Mouse (Mus musculus): ENCODE measurements around the gene BC005624. TPM values are rescaled to one million over a fixed set of nuclear protein-coding genes. Genes with fewer than 3 reads are reported as not detected.
"Not testable (repeated sequence)": the region's sequence is repeated elsewhere in the genome, so short reads cannot be mapped to it uniquely, and the experiment has no call there.

The BC005624 gene
- polyA plus RNA-seq, 1 experiment = 72.0 TPM

- TF ChIP-seq CTCF (IDR thresholded peaks at IDR 0.05; ENCODE audit: borderline replicate concordance, extremely low read depth, insufficient read depth, insufficient read length) = no peak
- TF ChIP-seq POLR2A (IDR thresholded peaks at IDR 0.05; ENCODE audit: borderline replicate concordance, extremely low read depth, insufficient read depth, insufficient read length, poor library complexity, severe bottlenecking) = no peak
- no peak for DNase-seq (ENCODE audit: low read depth)
Measured at GRCm38 (mm10) chr2:30941586-30941985, 40.4 kb downstream of the BC005624 start.

GRCm38 (mm10) chr2:30938574-30938991 lies 43.4 kb downstream of the BC005624 start:
- TF ChIP-seq POLR2A (IDR thresholded peaks at IDR 0.05; ENCODE audit: borderline replicate concordance, extremely low read depth, insufficient read depth, insufficient read length, poor library complexity, severe bottlenecking) (no peak), CTCF (IDR thresholded peaks at IDR 0.05; ENCODE audit: borderline replicate concordance, extremely low read depth, insufficient read depth, insufficient read length) (no peak)
- no peak for DNase-seq (ENCODE audit: low read depth)

GRCm38 (mm10) chr2:30937731-30938130 lies 44.3 kb downstream of the BC005624 start:
- TF ChIP-seq POLR2A (IDR thresholded peaks at IDR 0.05; ENCODE audit: borderline replicate concordance, extremely low read depth, insufficient read depth, insufficient read length, poor library complexity, severe bottlenecking) (no peak), CTCF (IDR thresholded peaks at IDR 0.05; ENCODE audit: borderline replicate concordance, extremely low read depth, insufficient read depth, insufficient read length) (no peak)
- no peak for DNase-seq (ENCODE audit: low read depth)

GRCm38 (mm10) chr2:30936808-30937207 lies 45.2 kb downstream of the BC005624 start:
- DNase-seq (ENCODE audit: low read depth) = no peak
- no peak for TF ChIP-seq CTCF (IDR thresholded peaks at IDR 0.05; ENCODE audit: borderline replicate concordance, extremely low read depth, insufficient read depth, insufficient read length)
- TF ChIP-seq POLR2A (IDR thresholded peaks at IDR 0.05; ENCODE audit: borderline replicate concordance, extremely low read depth, insufficient read depth, insufficient read length, poor library complexity, severe bottlenecking) = no peak

- TF ChIP-seq CTCF (IDR thresholded peaks at IDR 0.05; ENCODE audit: borderline replicate concordance, extremely low read depth, insufficient read depth, insufficient read length) (peak; percentile 81), POLR2A (IDR thresholded peaks at IDR 0.05; ENCODE audit: borderline replicate concordance, extremely low read depth, insufficient read depth, insufficient read length, poor library complexity, severe bottlenecking) (no peak)
Measured at GRCm38 (mm10) chr2:30933917-30934450, 48.0 kb downstream of the BC005624 start.

GRCm38 (mm10) chr2:30933032-30933431 lies 49.0 kb downstream of the BC005624 start:
- DNase-seq (ENCODE audit: low read depth) = no peak
- no peak for TF ChIP-seq POLR2A (IDR thresholded peaks at IDR 0.05; ENCODE audit: borderline replicate concordance, extremely low read depth, insufficient read depth, insufficient read length, poor library complexity, severe bottlenecking)
- no peak for TF ChIP-seq CTCF (IDR thresholded peaks at IDR 0.05; ENCODE audit: borderline replicate concordance, extremely low read depth, insufficient read depth, insufficient read length)

More at GRCm38 (mm10) chr2:30933917-30934450, 48.0 kb downstream of the BC005624 start:
- peak; percentile 82 for DNase-seq (ENCODE audit: low read depth)

GRCm38 (mm10) chr2:30931922-30932321 lies 50.1 kb downstream of the BC005624 start:
- no peak for DNase-seq (ENCODE audit: low read depth)
- no peak for TF ChIP-seq CTCF (IDR thresholded peaks at IDR 0.05; ENCODE audit: borderline replicate concordance, extremely low read depth, insufficient read depth, insufficient read length)
- no peak for TF ChIP-seq POLR2A (IDR thresholded peaks at IDR 0.05; ENCODE audit: borderline replicate concordance, extremely low read depth, insufficient read depth, insufficient read length, poor library complexity, severe bottlenecking)

GRCm38 (mm10) chr2:30930846-30931245 lies 51.2 kb downstream of the BC005624 start:
- DNase-seq (ENCODE audit: low read depth) = not testable (repeated sequence)

- no peak for TF ChIP-seq POLR2A (IDR thresholded peaks at IDR 0.05; ENCODE audit: borderline replicate concordance, extremely low read depth, insufficient read depth, insufficient read length, poor library complexity, severe bottlenecking)
- peak; percentile 86 for TF ChIP-seq CTCF (IDR thresholded peaks at IDR 0.05; ENCODE audit: borderline replicate concordance, extremely low read depth, insufficient read depth, insufficient read length)
- peak; percentile 90 for DNase-seq (ENCODE audit: low read depth)
Measured at GRCm38 (mm10) chr2:30929483-30930045, 52.4 kb downstream of the BC005624 start, which contains the start of gene Ptges. Gene Ptges (minus strand): TSS chr2:30929863.

- no peak for DNase-seq (ENCODE audit: low read depth)
- no peak for TF ChIP-seq POLR2A (IDR thresholded peaks at IDR 0.05; ENCODE audit: borderline replicate concordance, extremely low read depth, insufficient read depth, insufficient read length, poor library complexity, severe bottlenecking)
- no peak for TF ChIP-seq CTCF (IDR thresholded peaks at IDR 0.05; ENCODE audit: borderline replicate concordance, extremely low read depth, insufficient read depth, insufficient read length)
Measured at GRCm38 (mm10) chr2:30928893-30929482, 53.0 kb downstream of the BC005624 start.

GRCm38 (mm10) chr2:30927844-30928628 lies 54.0 kb downstream of the BC005624 start:
- peak; percentile 85 for DNase-seq (ENCODE audit: low read depth)
- no peak for TF ChIP-seq POLR2A (IDR thresholded peaks at IDR 0.05; ENCODE audit: borderline replicate concordance, extremely low read depth, insufficient read depth, insufficient read length, poor library complexity, severe bottlenecking)
- peak; percentile 93 for TF ChIP-seq CTCF (IDR thresholded peaks at IDR 0.05; ENCODE audit: borderline replicate concordance, extremely low read depth, insufficient read depth, insufficient read length)
